ENCODE assay signal across 17 mouse cellular contexts in the genomic region with DNA sequence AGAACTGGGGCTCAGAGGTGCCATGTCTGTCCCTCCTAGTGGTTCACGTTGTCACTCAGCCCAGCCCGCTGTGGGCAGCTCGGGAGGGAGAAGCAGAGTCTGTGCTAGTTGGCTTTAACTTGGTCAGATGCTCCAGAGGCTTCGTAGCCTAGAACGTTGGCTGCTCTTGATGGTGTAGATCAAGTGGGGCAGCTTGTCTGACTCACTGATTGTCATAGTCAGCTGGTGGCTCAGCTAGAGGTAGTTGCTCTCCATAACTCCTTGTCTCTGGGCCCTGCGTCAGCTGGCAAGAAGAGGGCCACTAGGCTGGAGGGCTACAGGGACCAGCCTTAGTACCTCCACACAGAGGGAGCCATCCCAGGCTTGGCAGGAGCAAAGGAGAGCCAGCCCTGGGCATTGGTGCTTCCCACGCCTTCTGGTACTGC. TPM values are rescaled to one million over a fixed set of nuclear protein-coding genes. Genes with fewer than 3 reads are reported as not detected.
DNase-seq lines count a peak whose midpoint lies in the region; ATAC-seq and TF ChIP-seq lines count a peak whose summit lies in the region.
"Had no signal": no experiment of that assay in that cellular context is flagged by ENCODE, and none has a peak within 500 bp of the region (broad histone marks: within the 10 kb centered on the region; RNA-seq: fewer than 3 reads in every experiment).

No protein-coding gene starts in this region.

- H3K27ac ChIP-seq in forebrain, embryonic 13.5 days = peak overlapping the region; percentile 71
- no peak overlapping the region for H3K27ac ChIP-seq in forebrain, embryonic 11.5 days (ENCODE audit: low read depth, low read length)
- no peak overlapping the region for H3K27ac ChIP-seq in cerebellum, adult 2 months (ENCODE audit: insufficient read depth, low read length)
- H3K27ac ChIP-seq: hindbrain, embryonic 10.5 days; neural tube, embryonic 12.5 days; stomach, postnatal 0 days had no signal

- H3K4me2 ChIP-seq in forebrain, embryonic 13.5 days = no peak overlapping the region
- H3K4me2 ChIP-seq in forebrain, embryonic 11.5 days (ENCODE audit: low read depth, low read length, severe bottlenecking) = no peak overlapping the region
- H3K4me2 ChIP-seq: midbrain, embryonic 11.5 days; neural tube, embryonic 12.5 days had no signal

- H3K9me3 ChIP-seq in forebrain, embryonic 13.5 days (replicated peaks) = no peaks in the 10 kb centered on the region; the same call in 1 of the 2 replicates
- H3K9me3 ChIP-seq in forebrain, embryonic 11.5 days (ENCODE audit: control insufficient read depth, low read length) = no peaks in the 10 kb centered on the region
- H3K9me3 ChIP-seq: hindbrain, embryonic 10.5 days; neural tube, embryonic 12.5 days had no signal

- H3K36me3 ChIP-seq in forebrain, embryonic 13.5 days (ENCODE audit: poor library complexity, severe bottlenecking) = no peaks in the 10 kb centered on the region
- H3K36me3 ChIP-seq in forebrain, embryonic 11.5 days (ENCODE audit: control insufficient read depth, insufficient read depth, low read length) = no peaks in the 10 kb centered on the region
- H3K36me3 ChIP-seq: hindbrain, embryonic 10.5 days; neural tube, embryonic 12.5 days had no signal

- DNase-seq in forebrain, embryonic 11.5 days (ENCODE audit: low spot score) = no peak
- DNase-seq in layer of hippocampus, postnatal 14 days (ENCODE audit: low spot score in 2 of 2) = peak; percentile 63 to 73
- DNase-seq in layer of hippocampus, postnatal 25 days (ENCODE audit: extremely low spot score in 1 of 2, low spot score in 1 of 2) = no peak
- peak; percentile 47 to 61 for DNase-seq in cerebellum, adult 2 months
- DNase-seq in cerebellum, postnatal 25 days = peak; percentile 46 to 47
- DNase-seq in adipocyte (ENCODE audit: low spot score) = no peak
- DNase-seq: adrenal gland, postnatal 36 days; kidney, adult 9 months; kidney, postnatal 36 days; liver had no signal

- no peak overlapping the region for H3K9ac ChIP-seq in forebrain, embryonic 13.5 days
- no peak overlapping the region for H3K9ac ChIP-seq in forebrain, embryonic 11.5 days (ENCODE audit: low read length)
- H3K9ac ChIP-seq: neural tube, embryonic 12.5 days had no signal

- WGBS in forebrain, embryonic 13.5 days = 87% methylated on average over 7 of the region's 7 CpGs
- WGBS in forebrain, embryonic 11.5 days = 91% methylated on average over 7 of the region's 7 CpGs
- 32% methylated on average over 7 of the region's 7 CpGs for WGBS in cerebellum, adult 2 months

- no peaks in the 10 kb centered on the region for H3K27me3 ChIP-seq in forebrain, embryonic 13.5 days
- H3K27me3 ChIP-seq in forebrain, embryonic 11.5 days (ENCODE audit: control insufficient read depth, insufficient read depth, low read length) = no peaks in the 10 kb centered on the region
- no peaks in the 10 kb centered on the region for H3K27me3 ChIP-seq in cerebellum, adult 2 months (ENCODE audit: control insufficient read depth, insufficient read depth, low read length)
- H3K27me3 ChIP-seq: neural tube, embryonic 12.5 days had no signal

- no peak; the same call in 1 of the 2 replicates for ATAC-seq in forebrain, embryonic 13.5 days
- ATAC-seq in forebrain, embryonic 11.5 days (replicated peaks; ENCODE audit: low FRiP score) = no peak
- ATAC-seq in CD4-positive, CD25-positive, alpha-beta regulatory T cell, adult 4 months = no peak
- ATAC-seq: lung, postnatal 0 days had no signal

- no peak for TF ChIP-seq CTCF in cerebellum, adult 2 months (IDR thresholded peaks at IDR 0.05; ENCODE audit: borderline replicate concordance, insufficient read depth, low read depth, low read length)

- H3K4me3 ChIP-seq in forebrain, embryonic 13.5 days = no peak overlapping the region
- no peak overlapping the region for H3K4me3 ChIP-seq in forebrain, embryonic 11.5 days (ENCODE audit: low read depth, low read length)
- H3K4me3 ChIP-seq in cerebellum, adult 2 months (replicated peaks; ENCODE audit: insufficient read depth, low read depth, low read length) = no peak overlapping the region
- H3K4me3 ChIP-seq: hindbrain, embryonic 10.5 days; neural tube, embryonic 12.5 days had no signal

- H3K4me1 ChIP-seq in forebrain, embryonic 13.5 days = peaks cover 14% of the 10 kb centered on the region
- H3K4me1 ChIP-seq in forebrain, embryonic 11.5 days (replicated peaks; ENCODE audit: control insufficient read depth, insufficient read depth, low read length) = no peaks in the 10 kb centered on the region
- H3K4me1 ChIP-seq in cerebellum, adult 2 months (ENCODE audit: control insufficient read depth, insufficient read depth, low read length) = peaks cover 32% of the 10 kb centered on the region
- H3K4me1 ChIP-seq: neural tube, embryonic 12.5 days had no signal

- no peak for TF ChIP-seq POLR2A in cerebellum, adult 2 months (IDR thresholded peaks at IDR 0.05; ENCODE audit: borderline replicate concordance, insufficient read depth, low read length)

RNA-seq across cellular contexts. Expression of gene Lrpap1, which starts 24.2 kb away (rescaled TPM):
- polyA plus RNA-seq in forebrain, embryonic 13.5 days (2015; fragmentation: Nextera tagmentation; extraction: Ambion mirVana) = 95.2 and 104 TPM in 2 replicates
- 83.2 and 83.7 TPM in 2 replicates for polyA plus RNA-seq in forebrain, embryonic 11.5 days (2014; fragmentation: Nextera tagmentation; extraction: Ambion mirVana)
- 100 to 1,000 TPM; 129 to 130 TPM for total RNA-seq in layer of hippocampus, postnatal 14 days (2021)
- 100 to 1,000 TPM; 146 to 151 TPM for total RNA-seq in layer of hippocampus, postnatal 25 days (2021)
- polyA plus RNA-seq in cerebellum, adult 2 months (2012; rRNA removed) = 112 and 124 TPM in 2 replicates
- polyA plus RNA-seq in CD4-positive, CD25-positive, alpha-beta regulatory T cell, adult 4 months (2017; shearing (Covaris generic)) = 100 to 1,000 TPM in 1 of 2 experiments, 10 to 100 TPM in 1; 93.8 to 133 TPM

Comparison
In these comparisons a context has a peak if more than half of its experiments do, and no peak if none do; other contexts are left out.
1. DNase-seq: peak in layer of hippocampus, postnatal 14 days (2 of 2), cerebellum, adult 2 months (2 of 2) and cerebellum, postnatal 25 days (2 of 2); none in forebrain, embryonic 11.5 days (single experiment), layer of hippocampus, postnatal 25 days (0 of 2) and adipocyte (single experiment).